Mouse (Mus musculus): ENCODE results near the gene Rtf1.
"Not testable (repeated sequence)": the region's sequence is repeated elsewhere in the genome, so short reads cannot be mapped to it uniquely, and the experiment has no call there.

The Rtf1 gene

DNA sequence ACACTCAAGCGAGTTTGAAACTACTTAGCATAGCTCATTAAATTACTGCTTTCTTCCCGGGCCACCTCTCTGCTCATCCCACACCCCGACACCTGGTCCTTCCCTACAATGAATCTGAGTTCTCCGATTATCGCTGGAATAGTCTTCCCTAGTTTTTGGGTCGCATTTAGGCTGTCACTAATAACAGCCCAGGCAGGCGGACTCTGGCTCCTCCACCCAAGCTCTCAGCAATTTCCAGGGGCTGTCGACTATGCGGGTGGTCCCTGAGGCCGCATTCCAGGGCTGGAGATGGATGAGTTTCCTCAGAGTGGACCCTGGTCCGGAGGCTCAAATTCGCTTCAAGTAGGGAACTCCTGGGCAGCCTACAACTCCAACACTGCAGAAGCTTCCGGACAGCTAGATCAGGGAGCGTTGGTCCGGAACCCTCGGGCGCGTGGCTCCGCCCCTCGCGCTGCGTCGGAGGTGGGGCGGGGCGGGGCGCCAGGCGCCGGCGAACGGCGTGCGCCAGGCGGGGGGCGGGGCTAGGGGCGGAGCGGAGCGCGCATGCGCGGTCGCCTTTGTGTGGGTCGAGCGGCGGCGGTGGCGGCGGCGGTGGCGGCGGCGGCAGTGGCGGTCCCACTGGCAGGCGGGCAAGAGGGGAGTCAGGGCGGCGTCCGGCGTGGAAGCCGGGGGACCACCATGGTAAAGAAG is at the start of gene Rtf1:
Gene Rtf1, plus strand, starts transcription at position 544 of the 690 bp plus-strand sequence.
- peak; percentile 91 for DNase-seq

DNA sequence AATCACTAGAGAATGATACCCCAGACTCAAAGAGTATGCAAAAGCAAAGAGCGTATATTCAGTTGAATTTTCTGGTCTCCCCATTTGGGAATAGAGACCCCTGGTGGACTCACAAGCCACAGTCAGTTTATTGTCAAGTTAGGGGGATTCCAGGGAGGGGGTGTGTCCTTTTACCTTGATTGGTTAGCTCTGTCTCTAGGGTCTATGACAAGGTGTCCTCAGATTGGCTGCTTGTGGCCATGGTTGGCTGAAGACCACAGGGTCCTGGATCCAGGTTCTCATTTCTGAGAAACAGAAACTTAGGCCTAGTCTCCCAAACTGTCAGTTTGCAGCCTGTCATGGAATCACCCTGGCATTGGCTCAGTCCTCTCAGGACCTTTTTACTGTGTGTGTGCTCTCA is 38.1 kb upstream of the Rtf1 start:
- DNase-seq = no peak

DNA sequence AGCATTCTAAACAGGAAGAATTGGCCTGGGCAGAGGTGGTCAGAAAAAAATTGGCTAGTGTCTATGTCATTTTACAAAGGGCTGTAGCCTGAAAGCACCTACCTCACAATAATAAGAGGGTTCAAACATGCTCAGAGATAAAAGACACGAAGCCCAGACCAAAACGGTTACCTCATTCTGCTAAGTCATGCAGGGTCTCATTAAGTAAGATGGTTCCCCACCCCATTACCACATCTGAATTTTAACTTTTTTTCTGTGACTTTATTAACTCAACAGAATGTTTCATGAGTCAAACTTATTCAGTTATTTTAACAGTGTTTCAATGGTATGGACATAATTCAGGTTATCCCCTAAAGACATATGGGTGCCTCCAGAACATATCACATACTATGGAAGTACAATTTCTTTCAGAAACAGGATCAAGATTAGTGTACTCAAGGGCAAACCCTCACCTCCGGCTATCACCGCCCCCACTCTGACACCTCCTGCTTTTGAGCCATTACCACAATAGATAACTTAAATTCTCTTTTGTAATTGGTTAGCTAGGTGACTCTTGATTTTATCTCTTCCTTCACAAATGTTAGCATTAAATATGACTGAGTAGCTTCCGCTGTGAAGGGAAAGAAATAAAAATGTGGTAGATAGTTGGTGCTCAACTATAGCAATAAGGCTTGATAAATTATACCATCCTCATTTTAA is 33.5 kb upstream of the Rtf1 start:
- DNase-seq = no peak

GRCm38 (mm10) chr2:119644254-119644653 is 30.6 kb upstream of the Rtf1 start:
- DNase-seq = no peak

GRCm38 (mm10) chr2:119662220-119663182 is 12.4 kb upstream of the Rtf1 start, which contains the start of gene Ndufaf1:
TSS of gene Ndufaf1 (minus strand) at chr2:119662827.
- peak; percentile 73 for DNase-seq

DNA sequence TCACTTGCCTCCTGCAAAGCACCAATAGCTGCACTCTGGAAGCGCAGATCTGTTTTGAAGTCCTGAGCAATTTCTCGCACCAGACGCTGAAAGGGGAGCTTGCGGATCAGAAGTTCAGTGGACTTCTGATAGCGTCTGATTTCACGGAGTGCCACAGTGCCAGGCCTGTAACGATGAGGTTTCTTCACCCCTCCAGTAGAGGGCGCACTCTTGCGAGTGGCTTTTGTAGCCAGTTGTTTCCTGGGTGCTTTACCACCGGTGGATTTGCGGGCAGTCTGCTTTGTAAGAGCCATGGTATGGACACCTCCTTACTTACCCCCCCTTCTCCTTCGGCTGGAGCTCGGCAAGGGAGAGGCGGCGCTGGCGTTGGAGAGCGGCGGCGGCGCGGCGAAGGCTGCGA is 9.1 kb upstream of the Rtf1 start:
- not testable (repeated sequence) for DNase-seq

DNA sequence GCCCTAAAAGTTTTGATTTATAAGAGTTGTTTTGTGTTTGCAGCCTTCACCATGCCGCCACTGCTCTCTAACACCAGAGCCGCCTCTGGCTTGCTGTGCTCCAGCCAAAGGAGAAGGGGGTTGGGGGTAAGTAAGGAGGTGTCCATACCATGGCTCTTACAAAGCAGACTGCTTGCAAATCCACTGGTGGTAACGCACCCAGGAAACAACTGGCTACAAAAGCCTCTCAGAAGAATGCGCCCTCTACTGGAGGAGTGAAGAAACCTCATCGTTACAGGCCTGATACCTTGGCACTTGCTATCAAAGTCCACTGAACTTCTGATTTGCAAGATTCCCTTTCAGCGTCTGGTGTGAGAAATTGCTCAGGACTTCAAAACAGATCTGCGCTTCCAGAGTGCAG is 5.9 kb upstream of the Rtf1 start:
- DNase-seq = no peak

DNA sequence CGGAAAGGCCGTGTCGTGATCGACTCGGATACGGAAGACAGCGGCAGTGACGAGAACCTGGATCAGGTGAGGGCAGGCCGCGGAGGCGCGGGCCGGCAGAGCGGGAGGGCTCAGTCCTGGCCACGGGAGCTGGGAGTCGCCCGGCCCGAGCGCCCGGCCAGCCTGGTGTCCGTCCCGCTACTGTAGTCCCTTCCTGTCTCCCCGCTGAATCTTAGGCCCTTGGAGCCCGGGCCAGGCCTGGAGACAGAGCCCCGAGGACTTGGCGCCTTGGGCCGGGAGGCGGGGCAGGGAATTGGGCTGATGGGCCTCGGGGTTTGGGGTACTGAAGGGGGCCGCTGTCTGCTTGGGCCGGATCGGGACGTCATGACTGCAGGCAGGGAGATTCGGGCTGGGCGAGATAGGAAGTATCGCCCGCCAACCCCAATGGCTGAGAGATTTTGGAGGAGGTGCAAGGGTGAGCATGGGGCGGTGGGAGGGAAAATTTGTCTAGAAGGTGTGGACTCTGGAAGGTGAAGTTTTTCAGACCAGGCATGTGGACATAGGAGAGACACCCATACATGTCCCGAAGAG is 432 bp downstream of the Rtf1 start:
- DNase-seq = no peak

DNA sequence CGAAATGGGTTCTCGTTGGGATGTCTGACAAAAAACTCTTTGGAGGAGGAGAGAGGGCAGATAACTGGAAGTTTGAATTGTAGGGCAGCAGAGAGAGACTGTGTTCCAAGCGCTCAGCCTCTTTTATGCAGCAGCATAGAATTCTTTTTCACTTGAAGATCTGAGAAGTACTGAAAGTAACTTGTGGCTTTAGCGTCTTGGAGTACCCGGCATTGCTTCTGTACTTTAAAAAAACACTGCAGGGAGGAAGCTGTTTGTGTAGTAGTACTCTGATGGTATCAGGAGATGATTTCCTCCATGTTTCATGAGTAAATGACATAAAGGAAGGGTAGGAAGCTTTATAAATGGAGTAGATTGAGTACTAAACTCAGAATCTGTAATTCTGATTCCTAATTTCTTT is 963 bp downstream of the Rtf1 start:
- no peak for DNase-seq

DNA sequence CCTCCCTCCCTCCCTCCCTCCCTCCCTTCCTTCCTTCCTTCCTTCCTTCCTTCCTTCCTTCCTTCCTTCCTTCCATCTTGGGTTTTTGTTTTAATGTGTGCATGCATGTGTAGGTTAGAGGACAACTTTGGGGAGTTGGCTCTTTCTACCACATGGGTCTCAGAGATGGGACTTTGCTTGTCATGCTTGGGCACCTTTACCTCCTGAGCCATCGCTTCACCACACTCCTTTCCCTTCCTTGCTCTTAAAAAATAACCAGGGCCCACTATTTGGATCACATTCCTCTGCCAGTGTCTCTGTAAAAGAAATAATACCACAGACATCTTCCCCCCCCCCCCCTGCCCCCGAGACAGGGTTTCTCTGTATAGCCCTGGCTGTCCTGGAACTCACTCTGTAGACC is 8.8 kb downstream of the Rtf1 start:
- DNase-seq = no peak

- DNase-seq = no peak
Observed at GRCm38 (mm10) chr2:119692003-119692701, 17.3 kb downstream of the Rtf1 start.

GRCm38 (mm10) chr2:119694826-119695225 is 20.0 kb downstream of the Rtf1 start:
- no peak for DNase-seq

- no peak for DNase-seq
Observed at GRCm38 (mm10) chr2:119696111-119696510, 21.2 kb downstream of the Rtf1 start.

- DNase-seq = no peak
Observed at GRCm38 (mm10) chr2:119698472-119698871, 23.6 kb downstream of the Rtf1 start.

DNA sequence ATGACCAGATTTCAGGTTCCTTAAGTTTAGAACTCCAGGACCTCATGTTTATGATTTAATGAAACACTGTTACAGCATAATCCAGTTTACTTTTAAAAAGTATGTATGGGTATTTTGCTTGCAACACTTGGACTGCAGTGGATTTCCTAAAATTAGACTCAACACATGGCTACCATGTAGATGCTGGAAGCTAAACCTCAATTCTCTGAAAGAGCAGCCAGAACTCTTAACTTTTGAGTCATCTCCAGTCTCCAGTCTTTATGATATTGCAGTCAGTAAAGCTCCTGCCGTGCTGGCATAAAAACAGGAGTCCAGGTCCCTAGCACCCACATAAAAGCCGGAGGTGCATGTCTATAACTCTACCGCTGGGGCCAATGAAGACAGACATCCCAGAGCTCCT is 25.1 kb downstream of the Rtf1 start:
- DNase-seq = no peak

DNA sequence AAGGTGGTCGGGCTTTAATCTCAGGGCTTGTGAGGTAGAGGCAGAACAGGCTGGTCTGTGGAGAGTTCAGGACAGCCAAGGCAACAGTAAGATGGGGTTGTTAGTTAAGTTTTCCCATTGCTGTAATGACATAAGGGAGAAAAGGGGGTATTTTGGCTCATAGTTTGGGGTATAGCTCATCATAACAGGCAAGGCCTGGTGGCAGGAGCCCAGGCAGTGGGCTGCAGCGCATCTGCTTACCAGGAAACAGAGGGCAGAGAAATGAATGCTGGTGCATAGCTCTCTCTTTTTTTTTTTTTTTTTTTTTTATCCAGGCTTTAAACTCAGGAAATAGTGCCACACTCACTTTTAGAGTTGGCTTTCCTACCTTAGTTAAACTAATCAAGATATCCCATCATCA is 28.3 kb downstream of the Rtf1 start:
- no peak for DNase-seq

DNA sequence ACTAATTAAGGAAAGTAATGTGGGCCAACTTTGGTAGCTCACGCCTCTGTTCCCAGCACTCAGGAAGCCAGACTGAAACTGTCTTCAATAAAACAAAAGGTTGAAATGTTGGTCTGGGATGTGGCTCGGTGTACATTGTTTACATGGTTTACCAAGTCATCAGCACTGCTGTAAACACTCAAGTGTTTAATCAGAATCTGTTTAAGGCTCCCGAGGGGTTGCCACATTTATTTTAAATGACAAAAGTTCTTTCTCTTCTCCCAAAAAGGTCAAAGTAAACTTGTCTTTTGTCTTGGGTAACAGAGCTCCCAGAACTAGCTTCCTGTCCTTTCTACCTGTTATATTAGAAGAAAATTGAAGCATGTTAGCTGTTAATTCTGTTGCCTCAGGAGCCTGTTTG is 32.8 kb downstream of the Rtf1 start:
- no peak for DNase-seq

DNA sequence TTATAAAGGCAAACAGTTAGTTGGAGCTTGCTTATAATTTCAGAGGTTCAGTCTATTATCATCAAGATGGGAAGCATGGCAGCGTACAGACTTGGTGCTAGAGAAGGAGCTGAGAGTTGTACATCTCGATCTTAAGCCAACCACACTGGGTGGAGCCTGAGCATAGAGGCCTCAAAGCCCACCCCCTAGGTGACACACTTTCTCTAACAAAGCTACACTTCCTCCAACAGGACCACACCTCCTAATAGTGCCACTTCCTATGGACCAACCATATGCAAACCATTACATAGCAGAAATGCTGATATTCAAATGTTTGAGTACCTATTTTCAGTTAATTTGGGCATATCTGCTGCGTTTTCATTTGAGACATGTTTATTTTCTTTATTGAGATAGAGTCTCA is 35.1 kb downstream of the Rtf1 start:
- no peak for DNase-seq

DNA sequence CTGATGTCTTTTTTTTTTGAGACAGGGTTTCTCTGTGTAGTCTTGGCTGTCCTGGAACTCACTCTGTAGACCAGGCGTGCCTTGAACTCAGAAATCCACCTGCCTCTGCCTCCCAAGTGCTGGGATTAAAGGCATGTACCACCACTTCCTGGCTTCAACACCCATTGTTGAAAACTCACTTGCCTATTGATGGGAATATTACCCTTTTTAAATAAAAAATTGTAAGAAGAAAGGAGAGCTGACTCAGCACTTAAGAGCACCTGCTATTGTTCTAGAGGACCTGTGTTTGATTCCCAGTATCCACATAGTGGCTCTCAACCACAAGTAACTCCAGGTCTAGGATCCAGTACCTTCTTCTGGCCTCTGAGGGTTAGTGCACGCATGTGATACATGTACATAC is 41.0 kb downstream of the Rtf1 start:
- DNase-seq = not testable (repeated sequence)

DNA sequence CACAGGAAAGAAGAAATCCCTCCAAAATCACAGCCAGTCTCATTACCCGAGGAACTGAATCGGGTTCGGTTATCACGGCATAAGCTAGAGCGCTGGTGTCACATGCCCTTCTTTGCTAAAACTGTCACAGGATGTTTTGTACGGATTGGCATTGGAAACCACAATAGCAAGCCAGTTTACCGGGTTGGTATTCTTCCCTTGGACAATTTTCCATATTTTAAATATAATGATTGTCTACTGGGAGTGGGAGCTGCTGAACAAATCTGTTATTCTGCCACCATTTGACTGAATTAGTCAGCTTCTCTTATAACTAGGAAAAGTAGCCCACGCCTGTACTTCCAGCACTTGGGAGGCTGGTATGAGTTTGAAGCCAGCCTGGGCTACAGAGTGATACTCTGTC is 46.2 kb downstream of the Rtf1 start:
- DNase-seq = no peak

- DNase-seq = no peak
Observed at GRCm38 (mm10) chr2:119727762-119728416, 53.0 kb downstream of the Rtf1 start.

GRCm38 (mm10) chr2:119730735-119731134 is 55.9 kb downstream of the Rtf1 start:
- no peak for DNase-seq

Measured in cerebellum, adult 11-12 months (tissue).